Mouse (Mus musculus): Measurements from ENCODE around the gene Havcr1.
"Not testable (repeated sequence)": the region's sequence is repeated elsewhere in the genome, so short reads cannot be mapped to it uniquely, and the experiment has no call there.

Havcr1 gene

GRCm38 (mm10) chr11:46735076-46735475, at the start of gene Havcr1:
Gene Havcr1 (plus strand): TSS chr11:46735080.
- DNase-seq = not testable (repeated sequence)

DNA sequence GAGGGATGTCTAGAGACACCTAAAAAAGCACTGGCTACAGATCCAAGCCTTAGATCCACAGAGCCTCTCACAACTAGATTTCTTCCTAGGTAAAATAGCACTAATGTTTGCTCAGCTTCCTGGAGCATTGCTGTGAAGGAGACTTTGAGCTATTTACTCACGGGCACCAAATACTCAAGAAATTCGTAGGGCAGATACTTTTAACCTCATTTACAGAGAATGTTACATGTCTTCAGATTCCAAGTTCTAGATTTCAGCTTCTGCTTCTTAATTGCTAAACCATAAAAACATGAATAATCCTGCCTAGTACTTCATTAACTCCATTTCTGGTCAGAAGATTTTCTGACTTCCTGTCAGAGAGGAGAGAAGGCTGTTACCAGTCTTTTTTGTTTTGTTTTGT, 44.7 kb upstream of the Havcr1 start:
- DNase-seq = no peak

- DNase-seq = not testable (repeated sequence)
Observed at GRCm38 (mm10) chr11:46695849-46696248, 39.0 kb upstream of the Havcr1 start.

- no peak for DNase-seq
Observed at GRCm38 (mm10) chr11:46697433-46698277, 37.2 kb upstream of the Havcr1 start.

DNA sequence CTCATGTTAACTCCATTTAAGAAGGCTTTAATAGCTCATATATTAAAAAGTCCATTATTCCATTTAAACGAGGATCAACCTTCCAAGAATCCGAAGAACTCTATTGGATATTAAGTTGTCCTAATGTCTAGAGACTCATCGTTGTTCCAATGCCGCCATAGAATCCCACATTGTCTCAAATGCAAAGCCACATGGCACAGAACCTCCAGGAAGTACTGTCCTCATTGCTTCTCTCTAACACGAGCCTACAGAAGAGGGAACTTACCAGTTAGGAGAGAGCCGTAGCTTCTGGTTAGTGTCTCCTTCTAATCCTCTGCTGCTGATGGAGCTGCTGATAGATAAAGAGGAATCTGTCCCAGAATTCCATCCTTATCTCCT, 36.6 kb upstream of the Havcr1 start:
- no peak for DNase-seq

- no peak for DNase-seq
Observed at GRCm38 (mm10) chr11:46698830-46699229, 36.0 kb upstream of the Havcr1 start.

GRCm38 (mm10) chr11:46706664-46707356, 28.1 kb upstream of the Havcr1 start, which contains the start of gene Timd2:
Gene Timd2 (minus strand): TSS chr11:46707061.
- no peak for DNase-seq

GRCm38 (mm10) chr11:46731541-46732070, 3.3 kb upstream of the Havcr1 start:
- DNase-seq = no peak

GRCm38 (mm10) chr11:46733242-46733789, 1.6 kb upstream of the Havcr1 start:
- DNase-seq = no peak

DNA sequence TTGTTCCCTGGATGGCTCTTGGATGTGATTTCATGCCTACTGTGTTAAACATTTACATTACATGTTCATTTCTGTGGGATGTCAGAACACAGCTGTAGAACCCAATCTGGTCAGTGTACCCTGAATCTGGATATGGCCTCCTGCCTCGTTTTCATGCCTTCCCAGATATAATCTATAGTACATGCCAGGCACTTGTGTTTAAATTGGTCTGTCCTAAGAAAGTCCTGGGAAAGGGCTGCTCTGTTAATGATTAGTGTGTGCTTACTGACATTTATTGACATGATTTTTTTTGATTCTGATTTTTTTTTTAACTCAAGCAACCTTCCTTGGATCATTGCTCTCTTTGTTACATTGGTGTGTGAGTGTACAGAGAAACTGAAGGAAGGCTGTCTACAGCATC, 263 bp upstream of the Havcr1 start:
- no peak for DNase-seq

GRCm38 (mm10) chr11:46739501-46739900, 4.6 kb downstream of the Havcr1 start:
- DNase-seq = no peak

DNA sequence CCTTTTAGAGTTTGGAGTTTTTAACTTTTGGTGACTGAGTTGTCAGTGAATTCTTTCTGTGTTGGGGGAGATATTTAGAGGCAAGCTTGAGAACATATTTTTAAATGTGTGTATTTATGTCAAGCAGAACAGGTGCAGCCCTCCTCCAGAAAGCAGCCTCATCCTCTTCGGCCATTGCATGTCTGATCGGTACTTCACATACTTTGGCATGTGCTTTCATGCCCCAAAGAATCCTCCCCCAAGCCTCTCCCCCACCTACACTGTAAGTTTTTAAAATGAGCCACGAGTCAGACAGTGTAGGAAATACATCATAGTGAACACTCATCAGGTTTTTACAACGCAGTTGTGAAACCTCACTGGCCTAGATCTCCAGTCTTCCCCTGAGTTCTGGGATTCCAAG, 6.0 kb downstream of the Havcr1 start:
- DNase-seq = no peak

GRCm38 (mm10) chr11:46741716-46742115, 6.8 kb downstream of the Havcr1 start:
- no peak for DNase-seq

- DNase-seq = no peak
Observed at GRCm38 (mm10) chr11:46747996-46748395, 13.1 kb downstream of the Havcr1 start.

GRCm38 (mm10) chr11:46753662-46754061, 18.8 kb downstream of the Havcr1 start:
- no peak for DNase-seq

- no peak for DNase-seq
Observed at GRCm38 (mm10) chr11:46754669-46755068, 19.8 kb downstream of the Havcr1 start.

- not testable (repeated sequence) for DNase-seq
Observed at GRCm38 (mm10) chr11:46755714-46756113, 20.8 kb downstream of the Havcr1 start.

DNA sequence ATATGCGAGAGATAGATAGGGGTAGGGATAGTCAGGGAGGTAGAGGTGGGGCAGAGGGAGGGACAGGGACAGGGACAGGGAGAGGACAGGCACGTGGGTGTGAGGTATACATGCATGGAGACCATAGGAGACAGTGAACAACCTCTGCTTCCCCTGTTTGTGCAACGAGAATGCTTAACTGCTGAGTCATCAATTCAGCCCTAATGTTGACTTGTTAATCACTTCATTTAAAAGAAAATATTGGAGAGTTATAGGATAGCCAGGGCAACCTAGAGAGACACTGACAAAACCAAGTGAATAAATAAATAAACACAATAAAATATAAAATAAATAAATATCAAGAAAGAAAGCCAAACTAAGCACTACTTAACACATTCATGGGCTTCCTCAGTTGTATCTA, 42.0 kb downstream of the Havcr1 start:
- no peak for DNase-seq

DNA sequence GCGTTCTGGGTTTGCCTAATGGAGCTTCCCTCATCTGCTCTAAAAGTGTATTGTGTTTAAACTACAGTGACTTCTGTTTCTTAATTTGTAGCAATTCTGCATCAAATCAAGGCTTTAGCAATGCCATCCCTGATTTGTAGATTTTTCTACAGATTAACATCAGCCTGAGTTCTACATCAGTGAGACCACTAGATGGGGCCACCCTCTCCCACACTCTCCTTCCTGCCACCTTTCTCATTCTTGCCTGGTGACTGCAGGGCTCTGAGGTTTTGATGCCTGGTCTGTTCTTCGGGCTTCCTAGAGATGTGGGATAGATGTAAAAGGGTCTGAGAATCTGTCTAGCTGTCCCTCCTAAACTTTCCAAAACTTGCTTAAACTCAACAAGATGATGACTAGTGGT, 44.9 kb downstream of the Havcr1 start:
- DNase-seq = no peak

DNA sequence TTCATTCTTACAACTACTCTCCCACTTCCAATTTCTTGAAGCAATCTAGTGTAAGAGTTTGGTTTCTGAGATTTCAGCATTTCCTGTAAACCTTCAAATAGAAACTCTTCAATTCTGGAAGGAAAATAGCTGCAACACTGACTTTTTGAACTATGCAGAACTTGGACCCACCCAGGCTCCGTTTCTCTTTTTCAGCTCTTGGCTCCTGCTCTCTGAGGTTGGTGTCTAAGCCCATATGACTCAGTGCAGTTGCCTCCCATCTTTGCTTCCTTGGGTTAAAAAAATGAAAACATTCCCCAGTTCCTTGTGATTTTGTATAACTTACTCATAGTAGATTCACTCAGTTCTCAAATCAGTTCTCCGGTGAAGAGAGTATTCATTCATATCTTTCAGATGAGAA, 69.6 kb downstream of the Havcr1 start:
- DNase-seq = no peak

DNA sequence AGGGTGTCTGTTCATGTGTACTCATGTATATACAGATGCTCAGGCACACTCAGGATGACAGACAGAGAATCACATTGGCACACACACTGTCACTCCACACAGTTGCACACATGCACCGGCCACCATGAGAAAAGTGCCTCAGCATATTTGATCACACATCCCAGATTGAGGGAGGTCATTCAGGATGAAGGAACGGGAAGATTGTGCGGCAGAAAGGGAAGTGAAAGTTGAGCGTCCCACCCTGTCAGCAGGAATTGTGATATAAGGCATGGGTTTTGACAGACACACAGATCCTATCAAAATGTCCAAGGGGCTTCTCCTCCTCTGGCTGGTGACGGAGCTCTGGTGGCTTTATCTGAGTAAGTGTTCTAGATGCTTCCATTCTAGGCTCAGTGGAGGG, 75.6 kb downstream of the Havcr1 start, which contains the start of gene Timd4:
Timd4 (plus strand) TSS at position 290 of the 400 bp plus-strand sequence.
- no peak for DNase-seq

- DNase-seq = no peak
Observed at GRCm38 (mm10) chr11:46817692-46818091, 82.8 kb downstream of the Havcr1 start.

- no peak for DNase-seq
Observed at GRCm38 (mm10) chr11:46819930-46820329, 85.0 kb downstream of the Havcr1 start.
